ENCODE assay signal across 20 mouse cellular contexts in the genomic region with DNA sequence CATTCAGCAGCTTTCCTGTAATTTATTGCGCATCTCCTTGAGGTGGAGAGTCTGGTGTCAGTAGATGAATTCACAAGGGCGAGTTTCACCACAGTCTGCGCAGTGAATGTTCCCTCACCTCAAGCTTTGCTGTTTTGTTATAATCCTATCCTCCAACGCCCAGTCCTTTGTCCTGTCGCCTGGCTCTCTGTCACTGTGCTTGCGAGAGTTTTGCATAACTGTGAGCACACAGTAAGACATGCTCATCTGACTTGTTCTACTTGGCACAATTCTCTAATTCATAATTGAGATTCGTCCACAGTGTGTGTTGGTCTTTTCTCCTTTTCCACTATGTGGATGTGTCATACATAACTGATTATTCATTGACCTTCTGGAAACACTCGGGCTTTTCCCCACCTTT. TPM values are rescaled to one million over a fixed set of nuclear protein-coding genes. Genes with fewer than 3 reads are reported as not detected.
"Had no signal": no experiment of that assay in that cellular context is flagged by ENCODE, and none has a peak within 500 bp of the region (broad histone marks: within the 10 kb centered on the region; RNA-seq: fewer than 3 reads in every experiment).

No protein-coding gene starts in this region.

- H3K27ac ChIP-seq: liver, embryonic 15.5 days; lung, embryonic 15.5 days; macrophage; midbrain, embryonic 13.5 days; midbrain, embryonic 15.5 days; neural tube, embryonic 12.5 days had no signal

- H3K27me3 ChIP-seq: lung, embryonic 15.5 days; midbrain, embryonic 13.5 days; midbrain, embryonic 15.5 days; neural tube, embryonic 12.5 days had no signal

- H3K9ac ChIP-seq: liver, embryonic 15.5 days; liver, postnatal 0 days; lung, embryonic 15.5 days; midbrain, embryonic 13.5 days; midbrain, embryonic 15.5 days; neural tube, embryonic 12.5 days had no signal

- H3K36me3 ChIP-seq: liver, embryonic 15.5 days; lung, embryonic 15.5 days; midbrain, embryonic 13.5 days; midbrain, embryonic 15.5 days; neural tube, embryonic 12.5 days had no signal

- H3K9me3 ChIP-seq: liver, embryonic 15.5 days; lung, embryonic 15.5 days; midbrain, embryonic 13.5 days; midbrain, embryonic 15.5 days; neural tube, embryonic 12.5 days had no signal

- H3K4me3 ChIP-seq: liver, embryonic 15.5 days; lung, embryonic 15.5 days; megakaryocyte, embryonic 14.5 days; midbrain, embryonic 13.5 days; midbrain, embryonic 15.5 days; neural tube, embryonic 12.5 days had no signal

- DNase-seq: liver, postnatal 0 days; lung, adult 2 months; lung, postnatal 14 days; lung, postnatal 36 days; right cerebral cortex, postnatal 25 days; right cerebral cortex, postnatal 4 days; spleen, adult 18-20 months; thymus, adult 18-20 months; thymus, postnatal 25 days; thymus, postnatal 4 days had no signal

- H3K4me2 ChIP-seq: liver, embryonic 15.5 days; lung, embryonic 15.5 days; midbrain, embryonic 13.5 days; midbrain, embryonic 15.5 days; neural tube, embryonic 12.5 days had no signal

- H3K4me1 ChIP-seq: liver, embryonic 15.5 days; midbrain, embryonic 15.5 days; neural tube, embryonic 12.5 days had no signal

- ATAC-seq: liver, postnatal 0 days; lung, postnatal 0 days; midbrain, embryonic 13.5 days; midbrain, embryonic 15.5 days had no signal

RNA-seq across cellular contexts. Expression of a gene that starts 5.0 kb away (rescaled TPM):
- total RNA-seq: megakaryocyte progenitor cell, adult 5-6 weeks; monocyte, adult 5-6 weeks had no signal
- polyA plus RNA-seq: liver, embryonic 15.5 days; liver, postnatal 0 days; macrophage had no signal
